Comparison of ENCODE assay signal across 16 mouse cellular contexts in the genomic region with DNA sequence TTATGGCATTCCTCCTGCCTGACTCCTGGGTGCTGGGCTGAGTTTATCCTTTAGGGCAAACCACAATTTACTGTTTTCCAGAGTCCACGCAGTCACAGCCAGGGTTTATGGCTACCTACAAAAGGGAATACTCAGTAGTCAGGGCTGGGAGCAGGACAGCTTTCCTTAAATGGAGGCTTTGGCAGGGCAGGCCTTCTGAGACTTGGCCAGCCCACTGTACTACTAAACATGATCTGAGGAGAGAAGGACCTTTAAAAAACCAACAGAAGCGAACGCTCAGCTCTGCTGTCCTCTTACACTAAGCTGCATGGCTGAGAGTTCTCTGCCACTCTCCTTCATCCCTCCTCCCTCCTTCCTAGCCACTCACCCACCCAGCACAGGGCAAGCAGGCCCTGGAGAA. TPM values are rescaled to one million over a fixed set of nuclear protein-coding genes. Genes with fewer than 3 reads are reported as not detected.
DNase-seq lines count a peak whose midpoint lies in the region; ATAC-seq and TF ChIP-seq lines count a peak whose summit lies in the region.
"Had no signal": no experiment of that assay in that cellular context is flagged by ENCODE, and none has a peak within 500 bp of the region (broad histone marks: within the 10 kb centered on the region; RNA-seq: fewer than 3 reads in every experiment).

No protein-coding gene starts in this region.

- H3K4me1 ChIP-seq in hindbrain, embryonic 12.5 days = peaks cover 15% of the 10 kb centered on the region
- H3K4me1 ChIP-seq in hindbrain, postnatal 0 days (ENCODE audit: insufficient read depth, low read length) = no peaks in the 10 kb centered on the region
- H3K4me1 ChIP-seq in midbrain, postnatal 0 days (ENCODE audit: insufficient read depth, low read length) = no peaks in the 10 kb centered on the region
- H3K4me1 ChIP-seq in midbrain, embryonic 15.5 days = peaks cover 19% of the 10 kb centered on the region
- H3K4me1 ChIP-seq in heart, embryonic 15.5 days (replicated peaks) = peaks cover 27% of the 10 kb centered on the region

- H3K27me3 ChIP-seq in hindbrain, embryonic 12.5 days = no peaks in the 10 kb centered on the region
- no peaks in the 10 kb centered on the region for H3K27me3 ChIP-seq in hindbrain, postnatal 0 days (ENCODE audit: insufficient read depth, low read length)
- no peaks in the 10 kb centered on the region for H3K27me3 ChIP-seq in midbrain, postnatal 0 days (ENCODE audit: insufficient read depth, low read length)
- H3K27me3 ChIP-seq in midbrain, embryonic 15.5 days (replicated peaks) = no peaks in the 10 kb centered on the region
- H3K27me3 ChIP-seq in heart, embryonic 15.5 days = no peaks in the 10 kb centered on the region
- H3K27me3 ChIP-seq: hindbrain, embryonic 13.5 days; Patski had no signal

- H3K36me3 ChIP-seq in hindbrain, embryonic 12.5 days = peaks cover 16% of the 10 kb centered on the region
- peaks cover 6% of the 10 kb centered on the region; the same call in 1 of the 2 replicates for H3K36me3 ChIP-seq in hindbrain, postnatal 0 days (ENCODE audit: insufficient read depth, low read length)
- H3K36me3 ChIP-seq in midbrain, postnatal 0 days (ENCODE audit: insufficient read depth, low read length) = 0 out of 2 replicates have a peak, but pooled peaks cover 5% of the 10 kb centered on the region
- peaks cover 10% of the 10 kb centered on the region; the same call in 1 of the 2 replicates for H3K36me3 ChIP-seq in midbrain, embryonic 15.5 days (replicated peaks)
- peaks cover 11% of the 10 kb centered on the region; the same call in 1 of the 2 replicates for H3K36me3 ChIP-seq in heart, embryonic 15.5 days

- H3K27ac ChIP-seq in hindbrain, embryonic 12.5 days = peak overlapping the region; percentile 12; the same call in 1 of the 2 replicates
- H3K27ac ChIP-seq in hindbrain, postnatal 0 days = no peak overlapping the region
- H3K27ac ChIP-seq in midbrain, postnatal 0 days (ENCODE audit: low read depth, low read length) = 0 out of 2 replicates have a peak overlapping the region, but pooled peaks have one; percentile 38
- no peak overlapping the region for H3K27ac ChIP-seq in midbrain, embryonic 15.5 days
- no peak overlapping the region for H3K27ac ChIP-seq in heart, embryonic 15.5 days
- H3K27ac ChIP-seq: hindbrain, embryonic 13.5 days; neural tube, embryonic 12.5 days had no signal

- no peak overlapping the region for H3K4me2 ChIP-seq in hindbrain, embryonic 12.5 days (replicated peaks)
- H3K4me2 ChIP-seq in hindbrain, postnatal 0 days (ENCODE audit: low read depth, low read length) = no peak overlapping the region
- no peak overlapping the region for H3K4me2 ChIP-seq in midbrain, postnatal 0 days (ENCODE audit: low read depth, low read length, poor library complexity, severe bottlenecking)
- no peak overlapping the region for H3K4me2 ChIP-seq in midbrain, embryonic 15.5 days
- no peak overlapping the region for H3K4me2 ChIP-seq in heart, embryonic 15.5 days
- H3K4me2 ChIP-seq: hindbrain, embryonic 13.5 days; neural tube, embryonic 12.5 days had no signal

- H3K9me3 ChIP-seq in hindbrain, embryonic 12.5 days (replicated peaks) = no peaks in the 10 kb centered on the region
- no peaks in the 10 kb centered on the region for H3K9me3 ChIP-seq in hindbrain, postnatal 0 days (ENCODE audit: low read length)
- H3K9me3 ChIP-seq in midbrain, postnatal 0 days (ENCODE audit: low read length) = no peaks in the 10 kb centered on the region
- no peaks in the 10 kb centered on the region for H3K9me3 ChIP-seq in midbrain, embryonic 15.5 days
- no peaks in the 10 kb centered on the region for H3K9me3 ChIP-seq in heart, embryonic 15.5 days (replicated peaks)
- H3K9me3 ChIP-seq: hindbrain, embryonic 13.5 days; neural tube, embryonic 12.5 days had no signal

- ATAC-seq in hindbrain, embryonic 12.5 days (ENCODE audit: low FRiP score) = no peak
- no peak for ATAC-seq in hindbrain, postnatal 0 days
- no peak for ATAC-seq in midbrain, postnatal 0 days (ENCODE audit: low FRiP score)
- ATAC-seq in midbrain, embryonic 15.5 days (replicated peaks) = no peak
- no peak for ATAC-seq in heart, embryonic 15.5 days (replicated peaks; ENCODE audit: insufficient number of reproducible peaks, insufficient read depth, low FRiP score, low read depth)
- ATAC-seq: CD4-positive, CD25-positive, alpha-beta regulatory T cell, adult 4 months; liver, postnatal 0 days; Patski had no signal

- 69% methylated on average over 3 of the region's 3 CpGs for WGBS in hindbrain, embryonic 12.5 days
- WGBS in hindbrain, postnatal 0 days = 83% methylated on average over 3 of the region's 3 CpGs
- 78% methylated on average over 3 of the region's 3 CpGs for WGBS in midbrain, postnatal 0 days
- 80% methylated on average over 3 of the region's 3 CpGs for WGBS in midbrain, embryonic 15.5 days
- WGBS in heart, embryonic 15.5 days = 67% methylated on average over 3 of the region's 3 CpGs

- DNase-seq in hindbrain, postnatal 0 days (ENCODE audit: low spot score) = no peak
- DNase-seq in midbrain, postnatal 0 days (ENCODE audit: low spot score) = no peak
- no peak for DNase-seq in cerebellum, adult 18-20 months
- no peak for DNase-seq in Muller cell, postnatal 12 days (ENCODE audit: inconsistent ontology term)
- DNase-seq in cerebellum, postnatal 10 days = no peak
- DNase-seq: adrenal gland, adult 2 months; liver, postnatal 0 days; right cerebral cortex, adult 18-20 months; thymus, postnatal 36 days had no signal

- no peak for TF ChIP-seq CTCF in hindbrain, postnatal 0 days (IDR thresholded peaks at IDR 0.05; ENCODE audit: low read depth)
- no peak for TF ChIP-seq CTCF in midbrain, postnatal 0 days (IDR thresholded peaks at IDR 0.05)

- H3K4me3 ChIP-seq in hindbrain, embryonic 12.5 days = no peak overlapping the region
- no peak overlapping the region for H3K4me3 ChIP-seq in hindbrain, postnatal 0 days (ENCODE audit: low read length)
- no peak overlapping the region for H3K4me3 ChIP-seq in midbrain, postnatal 0 days (ENCODE audit: low read depth, low read length)
- H3K4me3 ChIP-seq in midbrain, embryonic 15.5 days = no peak overlapping the region
- H3K4me3 ChIP-seq in heart, embryonic 15.5 days = no peak overlapping the region
- H3K4me3 ChIP-seq: hindbrain, embryonic 13.5 days; neural tube, embryonic 12.5 days had no signal

- no peak overlapping the region for H3K9ac ChIP-seq in hindbrain, embryonic 12.5 days
- no peak overlapping the region for H3K9ac ChIP-seq in hindbrain, postnatal 0 days (replicated peaks; ENCODE audit: low read length)
- H3K9ac ChIP-seq in midbrain, postnatal 0 days (replicated peaks; ENCODE audit: low read length, poor library complexity, severe bottlenecking) = no peak overlapping the region
- H3K9ac ChIP-seq in midbrain, embryonic 15.5 days = no peak overlapping the region
- 0 out of 2 replicates have a peak overlapping the region, but pooled peaks have one; percentile 7 for H3K9ac ChIP-seq in heart, embryonic 15.5 days
- H3K9ac ChIP-seq: hindbrain, embryonic 13.5 days; liver, postnatal 0 days; neural tube, embryonic 12.5 days had no signal

RNA-seq across cellular contexts. Expression of a gene that starts 34.6 kb away (rescaled TPM):
- polyA plus RNA-seq in hindbrain, embryonic 12.5 days (2016; fragmentation: Nextera tagmentation; extraction: Ambion mirVana) = 33.8 and 34.4 TPM in 2 replicates
- total RNA-seq in hindbrain, postnatal 0 days (2014; rRNA removed) = 40.8 and 41.3 TPM in 2 replicates
- 21.0 and 22.8 TPM in 2 replicates for polyA plus RNA-seq in hindbrain, postnatal 0 days (2015; fragmentation: Nextera tagmentation; extraction: Ambion mirVana)
- total RNA-seq in midbrain, postnatal 0 days (2014; rRNA removed) = 52.6 and 64.0 TPM in 2 replicates
- 21.6 and 23.7 TPM in 2 replicates for polyA plus RNA-seq in midbrain, postnatal 0 days (2015; fragmentation: Nextera tagmentation; extraction: Ambion mirVana)
- polyA plus RNA-seq in midbrain, embryonic 15.5 days (2015; fragmentation: Nextera tagmentation; extraction: Ambion mirVana) = 36.3 and 38.1 TPM in 2 replicates
- polyA plus RNA-seq in heart, embryonic 15.5 days (2015; fragmentation: Nextera tagmentation; extraction: Ambion mirVana) = 9.7 and 11.8 TPM in 2 replicates

Comparison
In these comparisons a context has a peak if more than half of its experiments do, and no peak if none do; other contexts are left out.
1. H3K27ac ChIP-seq: peak in hindbrain, embryonic 12.5 days (single experiment) and midbrain, postnatal 0 days (single experiment); none in hindbrain, postnatal 0 days (single experiment), midbrain, embryonic 15.5 days (single experiment) and heart, embryonic 15.5 days (single experiment).